Mouse (Mus musculus): ENCODE results near the gene Trim14.

The Trim14 gene

GRCm38 (mm10) chr4:46562037-46562436, 26.1 kb upstream of the Trim14 start:
- no peak for DNase-seq (ENCODE audit: low spot score in 2 of 2)

- DNase-seq (ENCODE audit: low spot score in 2 of 2), result no peak
Measured at GRCm38 (mm10) chr4:46560069-46560705, 24.2 kb upstream of the Trim14 start.

- no peak for DNase-seq (ENCODE audit: low spot score in 2 of 2)
Measured at GRCm38 (mm10) chr4:46558672-46559667, 23.0 kb upstream of the Trim14 start.

- no peak for DNase-seq (ENCODE audit: low spot score in 2 of 2)
Measured at GRCm38 (mm10) chr4:46556933-46557332, 21.0 kb upstream of the Trim14 start.

GRCm38 (mm10) chr4:46555762-46556161, 19.8 kb upstream of the Trim14 start:
- no peak for DNase-seq (ENCODE audit: low spot score in 2 of 2)

- peak; percentile 25 to 26 for DNase-seq (ENCODE audit: low spot score in 2 of 2)
Measured at GRCm38 (mm10) chr4:46554295-46555069, 18.5 kb upstream of the Trim14 start.

- DNase-seq (ENCODE audit: low spot score in 2 of 2), result peak in 1 of 2 experiments; percentile 10
Measured at GRCm38 (mm10) chr4:46553864-46554263, 17.9 kb upstream of the Trim14 start.

- DNase-seq (ENCODE audit: low spot score in 2 of 2), result no peak
Measured at GRCm38 (mm10) chr4:46550406-46550805, 14.5 kb upstream of the Trim14 start.

GRCm38 (mm10) chr4:46549979-46550378, 14.0 kb upstream of the Trim14 start:
- DNase-seq (ENCODE audit: low spot score in 2 of 2), result no peak

- no peak for DNase-seq (ENCODE audit: low spot score in 2 of 2)
Measured at GRCm38 (mm10) chr4:46546709-46547108, 10.8 kb upstream of the Trim14 start.

- DNase-seq (ENCODE audit: low spot score in 2 of 2), result no peak
Measured at GRCm38 (mm10) chr4:46545498-46545897, 9.6 kb upstream of the Trim14 start.

- DNase-seq (ENCODE audit: low spot score in 2 of 2), result no peak
Measured at GRCm38 (mm10) chr4:46544313-46544712, 8.4 kb upstream of the Trim14 start.

- no peak for DNase-seq (ENCODE audit: low spot score in 2 of 2)
Measured at GRCm38 (mm10) chr4:46543366-46544050, 7.6 kb upstream of the Trim14 start.

- no peak for DNase-seq (ENCODE audit: low spot score in 2 of 2)
Measured at GRCm38 (mm10) chr4:46541707-46542106, 5.8 kb upstream of the Trim14 start.

- DNase-seq (ENCODE audit: low spot score in 2 of 2), result no peak
Measured at GRCm38 (mm10) chr4:46539167-46539566, 3.2 kb upstream of the Trim14 start.

GRCm38 (mm10) chr4:46535094-46535830, 679 bp downstream of the Trim14 start:
- DNase-seq (ENCODE audit: low spot score in 2 of 2), result peak; percentile 21 to 36

GRCm38 (mm10) chr4:46533934-46534720, 1.8 kb downstream of the Trim14 start:
- DNase-seq (ENCODE audit: low spot score in 2 of 2), result peak in 1 of 2 experiments; percentile 40

- DNase-seq (ENCODE audit: low spot score in 2 of 2), result no peak
Measured at GRCm38 (mm10) chr4:46532926-46533325, 3.0 kb downstream of the Trim14 start.

- no peak for DNase-seq (ENCODE audit: low spot score in 2 of 2)
Measured at GRCm38 (mm10) chr4:46532511-46532910, 3.4 kb downstream of the Trim14 start.

GRCm38 (mm10) chr4:46529722-46530121, 6.2 kb downstream of the Trim14 start:
- no peak for DNase-seq (ENCODE audit: low spot score in 2 of 2)

Measured in heart, adult 9 months (tissue).